In genomic region chr4:141404518-141405313, GRCm38 (mm10) we compare ENCODE assay signal across 9 mouse cellular contexts. TPM values are rescaled to one million over a fixed set of nuclear protein-coding genes. Genes with fewer than 3 reads are reported as not detected.
DNase-seq lines count a peak whose midpoint lies in the region; ATAC-seq and TF ChIP-seq lines count a peak whose summit lies in the region.
"Had no signal": no experiment of that assay in that cellular context is flagged by ENCODE, and none has a peak within 500 bp of the region (broad histone marks: within the 10 kb centered on the region; RNA-seq: fewer than 3 reads in every experiment).

No protein-coding gene starts in this region.

- DNase-seq in ES-E14 (ENCODE audit: low read depth, low spot score): peak; percentile 73
- DNase-seq in cerebellum, adult 2 months: peak; percentile 70 to 88
- peak; percentile 89 for DNase-seq in hindbrain, embryonic 10.5 days (ENCODE audit: low spot score)
- peak; percentile 90 for DNase-seq in layer of hippocampus, adult 9-10 months (ENCODE audit: low spot score)
- DNase-seq in ovary, postnatal 14 days (ENCODE audit: low spot score): peak; percentile 94
- peak; percentile 72 to 87 for DNase-seq in thymus, postnatal 10 days (ENCODE audit: low spot score in 2 of 2)

- WGBS in cerebellum, adult 2 months: 14% methylated on average over 15 of the region's 15 CpGs
- 14% methylated on average over 15 of the region's 15 CpGs for WGBS in hindbrain, embryonic 10.5 days
- 11% methylated on average over 15 of the region's 15 CpGs for WGBS in lung, embryonic 16.5 days

- TF ChIP-seq CTCF in cerebellum, adult 2 months (IDR thresholded peaks at IDR 0.05; ENCODE audit: borderline replicate concordance, insufficient read depth, low read depth, low read length): peak; percentile 100

- H3K36me3 ChIP-seq in ES-E14 (ENCODE audit: control insufficient read depth, insufficient read depth, low read length, poor library complexity, severe bottlenecking): no peaks in the 10 kb centered on the region
- H3K36me3 ChIP-seq in hindbrain, embryonic 10.5 days: no peaks in the 10 kb centered on the region
- no peaks in the 10 kb centered on the region for H3K36me3 ChIP-seq in lung, embryonic 16.5 days (ENCODE audit: control insufficient read depth, insufficient read depth, low read length)

- H3K9ac ChIP-seq in ES-E14 (ENCODE audit: insufficient read depth, low read depth, low read length, poor library complexity, severe bottlenecking): peak overlapping the region; percentile 15; the same call in 1 of the 2 replicates
- H3K9ac ChIP-seq in lung, embryonic 16.5 days (ENCODE audit: low read length): peak overlapping the region; percentile 51

- no peak overlapping the region for H3K27ac ChIP-seq in ES-E14 (ENCODE audit: insufficient read depth, low read depth, low read length, poor library complexity, severe bottlenecking)
- no peak overlapping the region for H3K27ac ChIP-seq in cerebellum, adult 2 months (ENCODE audit: insufficient read depth, low read length)
- no peak overlapping the region for H3K27ac ChIP-seq in hindbrain, embryonic 10.5 days
- H3K27ac ChIP-seq in lung, embryonic 16.5 days (ENCODE audit: low read length): no peak overlapping the region
- H3K27ac ChIP-seq: macrophage had no signal

- H3K4me3 ChIP-seq in ES-E14 (ENCODE audit: insufficient read depth in 1 of 2, low read depth in 1 of 2, low read length in 2 of 2, poor library complexity in 1 of 2, severe bottlenecking in 1 of 2): no peak overlapping the region
- H3K4me3 ChIP-seq in cerebellum, adult 2 months (replicated peaks; ENCODE audit: insufficient read depth, low read depth, low read length): no peak overlapping the region
- no peak overlapping the region for H3K4me3 ChIP-seq in hindbrain, embryonic 10.5 days
- no peak overlapping the region for H3K4me3 ChIP-seq in lung, embryonic 16.5 days (ENCODE audit: low read length)

- in situ Hi-C loops in ES-E14 (cut with MboI; ENCODE audit: low sequenced_read_pairs in 2 of 2, unreplicated experiment in 2 of 2): loop anchor here in 1 of 2 experiments (5.0 kb wide), 2 partner anchors 73 to 188 kb away; no protein-coding TSS in a partner anchor

- no peaks in the 10 kb centered on the region for H3K9me3 ChIP-seq in ES-E14 (ENCODE audit: control insufficient read depth, insufficient read depth, low read depth, low read length)
- H3K9me3 ChIP-seq in hindbrain, embryonic 10.5 days: no peaks in the 10 kb centered on the region
- H3K9me3 ChIP-seq in lung, embryonic 16.5 days (ENCODE audit: control insufficient read depth, low read length): no peaks in the 10 kb centered on the region

- ATAC-seq in frontal cortex, adult (ENCODE audit: low TSS enrichment): peak; percentile 76
- peak; percentile 80 for ATAC-seq in lung, embryonic 16.5 days (ENCODE audit: low read depth)

- H3K27me3 ChIP-seq in cerebellum, adult 2 months (ENCODE audit: control insufficient read depth, insufficient read depth, low read length): no peaks in the 10 kb centered on the region
- peaks cover 33% of the 10 kb centered on the region for H3K27me3 ChIP-seq in hindbrain, embryonic 10.5 days (ENCODE audit: insufficient read depth, poor library complexity, severe bottlenecking)
- peaks cover 2% of the 10 kb centered on the region; the same call in 1 of the 2 replicates for H3K27me3 ChIP-seq in lung, embryonic 16.5 days (ENCODE audit: control insufficient read depth, insufficient read depth, low read depth, low read length)

- TF ChIP-seq POLR2A in cerebellum, adult 2 months (IDR thresholded peaks at IDR 0.05; ENCODE audit: borderline replicate concordance, insufficient read depth, low read length): no peak

- peak overlapping the region; percentile 52 for H3K4me2 ChIP-seq in lung, embryonic 16.5 days (ENCODE audit: low read depth, low read length)

- peaks cover 0 to 7% of the 10 kb centered on the region in 2 experiments; a peak in 1 of 4 replicates for H3K4me1 ChIP-seq in ES-E14 (ENCODE audit: control insufficient read depth in 2 of 2, insufficient read depth in 2 of 2, low read length in 2 of 2, poor library complexity in 1 of 2)
- 0 out of 2 replicates have a peak, but pooled peaks cover 2% of the 10 kb centered on the region for H3K4me1 ChIP-seq in cerebellum, adult 2 months (ENCODE audit: control insufficient read depth, insufficient read depth, low read length)
- H3K4me1 ChIP-seq in hindbrain, embryonic 10.5 days (replicated peaks): peaks cover 16% of the 10 kb centered on the region
- H3K4me1 ChIP-seq in lung, embryonic 16.5 days (replicated peaks; ENCODE audit: control insufficient read depth, insufficient read depth, low read length): peaks cover 4% of the 10 kb centered on the region; the same call in 1 of the 2 replicates

TF ChIP-seq in ES-E14, 5 proteins besides CTCF, POLR2A, EP300 and RAD21:
- no peak for TF ChIP-seq CHD2 (IDR thresholded peaks at IDR 0.05; ENCODE audit: low read depth, low read length)
- no peak for TF ChIP-seq HCFC1 (IDR thresholded peaks at IDR 0.05; ENCODE audit: borderline replicate concordance, insufficient read depth, low read length)
- no peak for TF ChIP-seq MAFK (IDR thresholded peaks at IDR 0.05; ENCODE audit: insufficient read depth, low read depth, low read length)
- TF ChIP-seq ZNF384 (IDR thresholded peaks at IDR 0.05; ENCODE audit: low read depth, low read length): no peak
- peak; percentile 62; the same call in 1 of the 2 replicates for TF ChIP-seq ZC3H11A (IDR thresholded peaks at IDR 0.05; ENCODE audit: borderline replicate concordance, low read depth, low read length)
TF ChIP-seq in ES-E14: peak in this region for 1.

RNA-seq across cellular contexts. Expression of gene Clcnka, which starts 6.2 kb away (rescaled TPM):
- total RNA-seq in ES-E14 (2012; rRNA removed): 0.62 and 0.79 TPM in 2 replicates
- polyA plus RNA-seq in cerebellum, adult 2 months (2012; rRNA removed): 0.03 TPM in 1 of 2 replicates, not detected in the other
- polyA plus RNA-seq in hindbrain, embryonic 10.5 days (2016; fragmentation: Nextera tagmentation; extraction: Ambion mirVana): 0.31 and 0.33 TPM in 2 replicates
- 0.24 and 0.28 TPM in 2 replicates for polyA plus RNA-seq in lung, embryonic 16.5 days (2015; fragmentation: Nextera tagmentation; extraction: Ambion mirVana)
- polyA plus RNA-seq: macrophage had no signal

RNA-seq across cellular contexts. Expression of gene Clcnkb, which starts 11.1 kb away (rescaled TPM):
- total RNA-seq in ES-E14 (2012; rRNA removed): 1.6 and 4.5 TPM in 2 replicates
- polyA plus RNA-seq in cerebellum, adult 2 months (2012; rRNA removed): not detected in 2 replicates
- polyA plus RNA-seq in hindbrain, embryonic 10.5 days (2016; fragmentation: Nextera tagmentation; extraction: Ambion mirVana): 0.11 TPM in 1 of 2 replicates, not detected in the other
- 0.39 TPM in 1 of 2 replicates, not detected in the other for polyA plus RNA-seq in lung, embryonic 16.5 days (2015; fragmentation: Nextera tagmentation; extraction: Ambion mirVana)
- polyA plus RNA-seq: macrophage had no signal

RNA-seq across cellular contexts. Expression of gene Hspb7, which starts 15.9 kb away (rescaled TPM):
- not detected in 2 replicates for total RNA-seq in ES-E14 (2012; rRNA removed)
- polyA plus RNA-seq in cerebellum, adult 2 months (2012; rRNA removed): 0.10 and 0.16 TPM in 2 replicates
- not detected in 2 replicates for polyA plus RNA-seq in hindbrain, embryonic 10.5 days (2016; fragmentation: Nextera tagmentation; extraction: Ambion mirVana)
- 6.4 and 10.6 TPM in 2 replicates for polyA plus RNA-seq in lung, embryonic 16.5 days (2015; fragmentation: Nextera tagmentation; extraction: Ambion mirVana)
- polyA plus RNA-seq: macrophage had no signal

RNA-seq across cellular contexts. Expression of gene Srarp, which starts 31.2 kb away (rescaled TPM):
- not detected in 2 replicates for total RNA-seq in ES-E14 (2012; rRNA removed)
- 8.7 and 12.9 TPM in 2 replicates for polyA plus RNA-seq in cerebellum, adult 2 months (2012; rRNA removed)
- not detected in 2 replicates for polyA plus RNA-seq in hindbrain, embryonic 10.5 days (2016; fragmentation: Nextera tagmentation; extraction: Ambion mirVana)
- polyA plus RNA-seq in lung, embryonic 16.5 days (2015; fragmentation: Nextera tagmentation; extraction: Ambion mirVana): not detected in 2 replicates
- polyA plus RNA-seq: macrophage had no signal

RNA-seq across cellular contexts. Expression of gene Fam131c, which starts 36.7 kb away (rescaled TPM):
- total RNA-seq in ES-E14 (2012; rRNA removed): 2.3 and 2.5 TPM in 2 replicates
- 17.9 and 18.2 TPM in 2 replicates for polyA plus RNA-seq in cerebellum, adult 2 months (2012; rRNA removed)
- 0.65 and 0.81 TPM in 2 replicates for polyA plus RNA-seq in hindbrain, embryonic 10.5 days (2016; fragmentation: Nextera tagmentation; extraction: Ambion mirVana)
- 3.3 and 3.6 TPM in 2 replicates for polyA plus RNA-seq in lung, embryonic 16.5 days (2015; fragmentation: Nextera tagmentation; extraction: Ambion mirVana)
- polyA plus RNA-seq: macrophage had no signal
